Mouse (Mus musculus) c-Kit-positive CD71-negative TER-119-negative erythroid progenitor cells, embryonic 14.5 days (primary cell): ENCODE data around the gene Srsf3.

ENCODE experiments used
- DNase-seq: peaks from one replicate; pipeline ENCODE4 v3.0.0-alpha.2; 2013; ENCODE audit warnings: low read depth

Gene Srsf3

GRCm38 (mm10) chr17:29091348-29091944 is 59.0 kb downstream of the Srsf3 start:
- DNase-seq, result no peak

GRCm38 (mm10) chr17:29092497-29092896 is 60.1 kb downstream of the Srsf3 start:
- DNase-seq, result no peak
